Mouse (Mus musculus) cerebellum, adult 2 months (tissue): ENCODE data around the gene Ptpra.

Experiments
- CTCF ChIP-seq: fragments of 200-500 bp; IDR thresholded peaks from 2 replicates; pipeline ENCODE4 v1.5.1; 2011; ENCODE audit warnings: low read depth, mild to moderate bottlenecking, control low read depth, low read length, moderate library complexity, borderline replicate concordance; ENCODE audit not compliant: insufficient read depth
- POLR2A ChIP-seq: fragments of 200-500 bp; IDR thresholded peaks from 2 replicates; pipeline ENCODE4 v1.6.1; 2011; ENCODE audit warnings: low read length, control low read depth, borderline replicate concordance; ENCODE audit not compliant: insufficient read depth

DNA sequence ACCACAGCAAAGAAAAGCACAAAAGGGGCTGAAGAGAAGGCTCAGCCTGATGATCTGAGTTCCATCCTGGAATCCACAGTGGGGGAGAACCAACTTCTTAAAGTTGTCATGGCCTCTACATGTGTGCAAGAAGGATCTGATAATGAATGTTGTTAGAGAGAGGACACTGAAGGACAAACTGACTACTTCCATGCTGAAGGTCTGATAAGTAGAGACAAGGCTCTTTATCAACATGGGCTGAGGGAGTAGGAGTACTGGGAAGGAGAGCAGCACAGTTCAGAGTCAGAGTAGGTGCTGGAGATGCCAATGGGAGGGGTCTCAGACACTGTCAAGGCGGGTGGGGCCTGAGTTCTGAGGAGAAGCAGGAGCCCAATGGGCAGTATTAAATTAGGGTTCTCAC, 145.5 kb downstream of the Ptpra start:
- TF ChIP-seq CTCF: no peak
- TF ChIP-seq POLR2A: no peak
